Mouse (Mus musculus) c-Kit-negative CD71-positive TER-119-positive erythroid progenitor cells, embryonic 14.5 days (primary cell): ENCODE measurements at regions not wholly inside any gene's neighbourhood (a gene's known extent, or its start where the extent isn't known, plus 50 kb on each side); places are given as distances from the start of the nearest gene placed in this dataset.

Experiments used
- DNase-seq: peaks from one replicate; pipeline ENCODE4 v3.0.0-alpha.2; 2013; ENCODE audit warnings: low read depth, low spot score

- DNase-seq, result no peak
These were observed 322.1 kb downstream of the Gm45692 start for GRCm38 (mm10) chr8:26441268-26442030.

- peak; percentile 5 for DNase-seq
These were observed 323.7 kb downstream of the Gm45692 start for GRCm38 (mm10) chr8:26443041-26443440.

- DNase-seq, result no peak
These were observed 324.4 kb downstream of the Gm45692 start for GRCm38 (mm10) chr8:26443735-26444134.

GRCm38 (mm10) chr8:26445991-26446390 lies 326.7 kb downstream of the Gm45692 start:
- no peak for DNase-seq

GRCm38 (mm10) chr8:26447886-26448640 lies 328.7 kb downstream of the Gm45692 start:
- no peak for DNase-seq

DNA sequence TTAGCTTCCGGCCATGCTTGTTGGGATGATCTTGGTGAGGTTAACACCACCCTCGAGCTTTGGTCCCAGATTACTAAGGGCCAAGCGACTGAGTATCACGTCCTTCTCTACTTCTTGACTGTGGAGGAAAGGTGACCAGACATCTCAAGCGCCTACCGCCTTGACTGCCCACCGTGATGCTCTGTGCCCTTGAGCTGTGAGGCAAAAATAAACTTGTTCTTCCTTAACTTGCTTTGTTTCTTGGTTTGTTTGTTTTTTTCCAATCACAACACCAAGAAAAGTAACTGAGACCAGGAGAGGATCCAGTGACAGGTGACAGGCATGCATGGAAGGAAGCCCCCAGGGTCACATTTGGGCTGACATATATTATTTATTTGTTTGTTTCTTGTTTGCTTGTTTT lies 330.0 kb downstream of the Gm45692 start:
- no peak for DNase-seq

DNA sequence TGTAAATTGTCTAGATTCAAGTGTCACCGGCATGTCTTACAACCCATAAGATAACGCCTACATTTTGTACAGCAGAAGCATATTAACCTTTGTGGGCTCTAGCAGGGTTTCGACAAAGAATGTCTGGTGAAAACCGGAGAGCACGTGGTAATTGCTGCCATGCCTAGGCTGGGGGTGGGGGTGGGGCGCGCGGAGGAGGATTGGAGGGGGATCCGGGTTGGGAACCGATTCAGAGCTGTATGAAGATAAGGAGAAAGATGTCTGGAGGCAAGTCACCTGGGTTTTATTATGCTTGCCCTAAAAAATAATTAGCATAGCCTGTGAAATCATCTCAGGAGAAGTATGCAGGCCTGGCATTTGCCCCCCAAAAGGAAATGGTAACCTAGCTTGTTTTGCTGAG lies 331.2 kb downstream of the Gm45692 start:
- no peak for DNase-seq

DNA sequence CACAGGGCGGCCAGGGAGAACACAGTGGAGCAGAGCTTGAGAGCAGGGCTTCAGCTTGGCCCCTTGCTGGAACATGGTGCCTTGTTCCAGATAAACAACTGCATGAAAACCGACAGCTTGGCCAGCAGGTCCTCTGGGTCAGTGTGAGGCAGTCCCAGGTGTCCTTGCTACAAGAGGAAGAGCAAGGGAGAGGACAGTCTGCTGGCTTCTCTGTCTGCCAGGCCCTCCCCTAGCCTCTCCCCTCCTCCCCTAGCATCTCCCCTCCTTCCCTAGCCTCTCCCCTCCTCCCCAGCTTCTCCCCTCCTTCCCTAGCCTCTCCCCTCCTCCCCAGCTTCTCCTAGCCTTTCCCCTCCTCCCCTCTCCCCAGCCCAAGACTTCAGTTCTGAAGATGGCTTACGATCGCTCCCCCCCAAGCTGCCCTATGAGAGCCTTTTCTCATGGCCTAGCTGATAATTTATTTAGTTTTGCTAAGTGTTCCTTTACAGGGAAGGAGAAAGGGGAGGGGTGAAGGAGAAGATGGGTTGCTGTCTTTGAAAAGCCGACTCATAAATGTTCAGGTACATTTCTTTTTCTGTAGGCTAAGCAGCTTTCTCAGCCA lies 333.7 kb downstream of the Gm45692 start:
- DNase-seq, result no peak

- DNase-seq, result no peak
These were observed 346.0 kb downstream of the Gm45692 start for GRCm38 (mm10) chr8:26465346-26465745.

DNA sequence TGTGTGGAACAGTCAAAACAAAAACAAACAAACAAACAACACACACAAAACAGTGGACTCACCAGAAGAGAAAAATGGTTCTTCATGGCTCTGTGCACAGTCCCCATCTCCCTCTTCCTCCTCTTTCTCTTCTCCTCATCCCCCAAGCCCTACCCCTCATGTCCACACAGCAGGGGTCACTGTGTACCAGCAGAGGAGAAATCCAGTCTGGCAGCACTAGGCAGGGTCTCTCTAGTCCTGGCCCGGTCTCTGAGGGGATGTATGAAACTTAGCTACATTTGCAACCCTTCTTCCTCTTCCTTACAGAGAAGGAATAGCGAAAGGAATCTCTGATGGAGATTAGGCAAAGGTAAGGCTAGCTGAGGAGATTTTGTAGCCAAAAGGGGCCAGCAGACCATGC lies 349.1 kb downstream of the Gm45692 start:
- DNase-seq, result no peak

GRCm38 (mm10) chr8:26469705-26470104 lies 350.4 kb downstream of the Gm45692 start:
- no peak for DNase-seq

GRCm38 (mm10) chr8:26471811-26472550 lies 352.6 kb downstream of the Gm45692 start:
- DNase-seq, result no peak

DNA sequence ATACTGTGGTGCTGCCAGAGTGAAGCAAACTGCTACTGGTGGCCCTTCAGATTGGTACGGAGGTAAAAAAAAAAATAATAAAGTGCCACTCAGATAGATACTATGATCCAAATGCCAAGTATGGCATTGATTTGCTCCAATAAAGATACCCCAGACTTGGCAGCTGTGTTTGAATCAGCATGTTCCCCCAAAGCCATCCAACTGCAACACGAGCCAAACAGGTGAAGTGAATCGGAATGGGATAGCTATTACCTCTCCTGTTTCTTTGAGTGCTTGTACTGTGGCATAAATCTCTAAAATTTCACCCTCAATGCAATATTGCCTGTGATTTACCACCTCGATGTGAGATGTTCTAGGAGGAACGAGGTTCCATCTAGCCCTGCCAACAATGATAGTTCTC lies 365.4 kb downstream of the Gm45692 start:
- DNase-seq, result no peak

DNA sequence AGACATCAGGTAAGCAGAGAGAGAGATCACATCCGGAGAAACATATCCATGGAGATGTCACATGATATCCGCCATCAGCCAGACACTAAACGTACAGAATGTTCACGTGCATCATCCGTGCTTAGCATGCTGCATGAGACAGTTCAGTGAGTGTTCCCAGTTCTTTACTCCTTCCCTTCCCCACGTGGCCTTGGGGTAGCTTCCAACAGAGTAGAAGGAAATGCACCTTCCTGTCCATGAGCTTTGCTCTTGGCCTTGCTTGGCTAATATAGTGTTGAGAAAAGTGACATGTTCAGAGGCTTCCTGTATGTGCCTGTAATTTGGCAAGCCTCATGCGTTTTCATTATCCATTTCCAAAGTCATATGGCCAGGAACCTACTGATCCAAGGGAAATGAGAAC lies 368.5 kb downstream of the Gm45692 start:
- no peak for DNase-seq

DNA sequence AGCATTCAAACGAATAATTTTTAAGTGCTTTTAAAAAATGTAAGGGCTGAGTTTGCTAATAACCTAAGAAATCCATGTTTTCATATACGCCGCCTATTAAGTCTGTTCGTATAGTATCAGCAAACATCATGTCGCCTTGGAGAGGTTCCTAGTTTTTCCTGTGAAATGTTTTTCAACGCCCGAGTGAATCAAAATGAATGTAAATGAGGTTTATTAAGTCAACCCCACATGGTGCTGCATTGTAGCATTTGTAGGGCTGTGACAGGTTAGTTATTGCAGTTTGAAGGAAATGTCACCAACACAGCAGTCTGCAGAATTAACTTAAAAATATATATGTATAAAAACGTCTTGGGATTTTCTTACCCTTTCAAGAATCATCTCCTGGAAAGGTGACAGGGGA lies 369.3 kb downstream of the Gm45692 start:
- DNase-seq, result no peak

DNA sequence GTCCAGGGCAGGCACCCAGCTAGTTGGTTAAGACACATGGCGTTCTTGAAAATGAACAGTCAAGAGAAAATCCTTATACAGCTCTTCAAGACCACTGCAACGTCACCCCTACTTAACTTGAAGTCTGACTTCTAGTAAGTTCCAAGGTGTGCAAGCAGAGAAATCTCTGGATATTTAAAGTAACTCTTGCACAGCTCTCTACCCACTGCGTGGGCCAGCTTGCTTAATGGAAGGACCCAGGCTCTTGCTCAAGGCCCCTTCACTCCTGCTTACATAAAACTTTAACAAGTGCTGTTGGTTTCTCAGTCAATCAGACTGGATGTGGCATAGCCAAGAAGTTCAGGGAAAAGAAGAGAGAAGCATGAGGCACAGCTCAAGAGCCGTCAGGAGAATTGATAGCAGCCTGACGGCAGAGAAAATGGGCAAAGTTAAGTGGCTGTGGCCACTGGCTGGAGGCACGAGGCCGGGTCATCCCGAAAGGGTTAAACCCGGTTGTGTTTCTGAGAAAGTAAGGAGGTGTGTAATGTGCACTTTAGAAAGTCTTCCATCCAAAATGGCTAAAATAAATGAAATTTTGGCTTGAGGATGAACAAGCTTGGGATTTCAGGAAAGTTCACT lies 382.0 kb downstream of the Gm45692 start:
- no peak for DNase-seq

DNA sequence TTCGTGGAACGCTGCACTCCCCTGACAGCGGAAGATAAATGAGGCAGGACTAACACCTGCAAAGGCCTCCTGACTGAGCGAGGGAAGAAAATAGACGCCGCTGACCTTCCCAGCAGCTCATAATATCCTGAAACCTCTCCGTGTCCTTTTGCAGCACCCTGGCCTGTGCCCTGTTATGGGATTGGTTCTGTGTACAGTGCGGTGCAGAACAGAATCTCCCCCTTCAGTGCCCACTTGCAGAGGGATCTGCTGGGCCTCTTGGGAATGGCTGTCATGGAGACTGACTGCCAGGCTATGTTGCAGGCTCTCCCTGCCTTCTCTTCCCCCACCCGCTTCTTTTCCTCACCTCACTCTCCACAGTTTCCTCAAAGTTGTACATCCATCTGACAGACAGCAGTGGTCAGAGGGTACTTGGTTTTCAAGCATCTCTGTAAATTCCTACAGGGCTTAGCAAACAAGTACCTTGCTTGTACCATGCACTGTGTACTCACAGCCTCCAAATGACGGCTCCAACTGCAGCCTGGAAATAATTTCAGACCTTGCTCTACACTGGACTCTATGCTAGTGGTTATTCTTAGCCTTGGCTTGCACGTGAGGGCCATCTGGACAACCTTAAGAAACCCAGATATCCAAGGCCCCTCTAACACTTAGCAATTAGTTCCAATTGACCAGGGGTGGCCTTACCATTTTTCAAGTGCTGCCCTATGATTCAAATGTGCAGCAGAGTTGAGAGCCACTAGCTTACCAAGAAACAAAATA lies 382.7 kb downstream of the Gm45692 start:
- DNase-seq, result no peak

DNA sequence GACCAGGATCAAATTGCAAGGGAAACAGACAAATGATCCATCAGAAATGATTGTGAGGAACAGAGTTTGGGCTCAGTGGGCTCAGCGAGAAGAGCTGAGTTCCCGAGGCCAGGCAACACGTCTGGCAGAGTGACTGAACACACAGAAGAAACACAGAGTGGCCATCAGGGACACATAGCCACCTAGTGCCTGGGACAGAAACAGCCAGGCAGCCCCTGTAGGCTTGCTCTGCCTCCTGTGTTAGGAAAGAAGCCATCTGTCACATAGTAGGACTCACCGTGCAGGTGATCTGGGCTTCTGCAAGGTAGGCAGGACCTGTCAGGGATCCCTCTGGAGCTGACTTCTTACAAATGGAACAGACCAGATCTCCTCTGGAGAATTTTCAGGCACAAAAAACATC lies 383.4 kb downstream of the Gm45692 start:
- DNase-seq, result no peak

DNA sequence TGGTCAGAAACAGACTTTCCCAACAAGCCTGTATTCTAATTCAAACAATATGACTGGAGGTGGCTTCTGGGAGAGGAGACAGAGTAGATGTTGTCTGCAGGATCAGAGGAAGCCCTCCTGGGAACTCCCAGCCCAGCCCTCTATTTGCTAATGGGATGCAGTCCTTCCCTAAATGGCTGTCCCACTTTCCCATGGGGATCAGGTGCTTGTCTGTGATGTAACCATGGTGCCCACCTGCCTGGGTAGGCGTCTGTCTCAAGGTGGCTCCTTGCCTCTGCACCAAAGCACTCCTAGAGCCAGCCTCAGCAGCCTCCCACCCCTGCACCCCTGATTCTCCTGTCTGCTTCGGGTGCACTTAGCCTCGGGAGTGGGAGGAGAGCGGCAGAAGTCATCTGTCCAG lies 384.6 kb downstream of the Gm45692 start:
- no peak for DNase-seq

DNA sequence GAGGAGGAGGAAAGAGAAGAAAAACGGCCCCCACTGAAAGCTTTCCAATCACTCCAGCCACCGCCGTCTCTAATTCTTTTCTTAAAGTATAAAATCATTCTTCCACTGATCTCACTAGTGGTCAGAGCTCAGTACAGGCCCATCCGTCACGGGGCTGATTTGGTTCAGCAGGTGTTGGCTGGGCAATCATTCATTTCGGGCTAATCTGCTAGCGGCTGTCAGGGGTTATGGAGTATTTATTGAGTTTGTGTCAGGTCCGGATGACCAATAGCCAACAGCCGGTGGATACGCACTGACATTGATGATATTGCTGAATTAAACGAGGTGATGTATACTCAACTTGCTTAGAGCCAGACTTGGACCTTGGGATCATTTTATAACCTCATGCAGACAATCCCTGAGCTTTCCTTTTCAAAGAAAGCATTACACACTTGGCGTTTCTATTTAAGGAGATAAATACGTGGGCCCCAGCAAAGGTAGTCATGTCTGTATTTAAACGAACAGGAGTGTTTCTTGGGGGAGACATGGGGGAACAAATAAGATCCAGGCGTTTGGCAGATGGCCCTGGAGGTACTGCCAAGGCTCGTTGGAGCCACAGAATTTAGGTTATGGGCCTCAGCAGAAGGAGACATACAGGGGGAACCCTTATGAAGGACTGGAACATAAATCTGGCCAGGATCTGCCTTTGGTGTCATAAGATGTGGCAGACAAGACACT lies 385.1 kb downstream of the Gm45692 start:
- DNase-seq, result no peak
